Mouse (Mus musculus) embryonic stem cell, embryonic (primary cell): ENCODE results near the gene Mllt3.

ENCODE experiments used
- CTCF ChIA-PET, 4 experiments: fragments of 300-600 bp in 2 of 4; fragments of 350-600 bp in 2 of 4; sonication (Branson Sonifier 250); formaldehyde crosslinking; loops; one replicate each; lab custom pipeline; 2022; ENCODE audit warnings: inconsistent platforms in 2 of 4; lab: Charles Lee
- POLR2A ChIA-PET, 4 experiments: fragments of 300-600 bp in 2 of 4; fragments of 350-600 bp in 2 of 4; sonication (Branson Sonifier 250); formaldehyde crosslinking; loops; one replicate each; lab custom pipeline; 2022; ENCODE audit warnings: antibody characterized with exemption in 4 of 4, inconsistent platforms in 1 of 4; lab: Charles Lee

Mllt3 gene

DNA sequence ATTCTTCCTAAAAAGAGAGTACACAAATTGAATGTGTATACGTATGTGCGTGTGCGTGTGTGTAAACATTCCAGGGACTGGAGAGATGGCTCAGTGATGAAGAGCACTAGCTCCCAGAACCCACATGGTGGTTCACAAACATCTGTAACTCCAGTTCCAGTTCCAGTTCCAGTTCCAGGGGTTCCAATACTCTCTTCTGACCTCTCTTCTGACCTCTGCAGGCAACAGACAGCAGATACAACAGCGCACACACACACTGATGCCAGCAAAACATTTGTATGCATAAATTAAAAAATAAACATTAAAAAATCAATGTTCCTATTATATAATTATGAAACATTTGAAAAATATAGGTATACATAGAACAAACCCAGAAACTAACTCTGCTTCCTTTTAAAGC is 258.6 kb downstream of the Mllt3 start:
- POLR2A ChIA-PET = no interaction called here
- CTCF ChIA-PET = interaction anchor here in 2 of 4 experiments (0.6 to 2.5 kb wide), 3 partner anchors 248 to 407 kb away, joined by 3 to 9 read pairs (median 6); no protein-coding TSS in a partner anchor

DNA sequence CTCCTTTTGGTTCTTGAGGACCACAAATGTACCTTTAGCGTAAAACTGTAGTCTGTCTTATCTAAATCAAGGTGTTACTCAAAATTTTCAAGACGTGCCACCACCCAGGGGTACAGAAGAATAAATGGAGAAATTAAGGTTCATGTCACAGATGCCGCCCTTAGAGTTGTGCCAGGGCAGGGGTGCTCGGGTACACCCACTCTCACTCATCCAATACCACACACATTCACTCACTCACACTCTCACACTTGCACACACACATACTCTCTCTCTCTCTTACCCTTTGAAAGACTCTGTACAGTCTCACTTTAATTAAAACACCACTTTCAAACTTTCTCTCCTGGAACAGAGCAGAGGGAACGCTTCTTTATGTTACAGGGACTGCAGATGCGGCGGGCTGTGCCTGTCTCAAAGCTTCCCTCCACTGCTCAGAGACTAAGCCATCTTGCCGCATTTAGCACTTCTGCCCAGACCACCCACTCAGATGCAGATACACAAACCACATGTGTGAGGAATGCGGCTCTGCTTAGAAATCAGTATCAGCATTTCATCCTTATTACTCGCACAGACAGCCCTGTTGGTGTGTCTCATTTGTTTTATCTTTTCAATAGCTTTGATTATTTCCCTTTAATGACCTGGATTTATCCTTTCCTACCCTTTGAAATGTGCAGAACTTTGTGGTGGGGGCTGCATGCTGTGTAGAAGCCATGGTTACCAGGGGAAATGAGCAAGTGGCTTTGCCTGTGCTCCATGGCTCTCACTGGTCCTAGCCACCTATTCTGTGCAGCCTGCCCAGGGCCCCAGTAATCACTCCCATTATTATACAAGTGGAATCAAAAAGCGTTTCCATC is 265.2 kb downstream of the Mllt3 start:
- ChIA-PET CTCF (interaction anchor here in 1 of 4 experiments (0.5 kb wide), 1 partner anchor 1100 kb away, joined by 4 read pairs; no protein-coding TSS in a partner anchor), POLR2A (no interaction called here)

DNA sequence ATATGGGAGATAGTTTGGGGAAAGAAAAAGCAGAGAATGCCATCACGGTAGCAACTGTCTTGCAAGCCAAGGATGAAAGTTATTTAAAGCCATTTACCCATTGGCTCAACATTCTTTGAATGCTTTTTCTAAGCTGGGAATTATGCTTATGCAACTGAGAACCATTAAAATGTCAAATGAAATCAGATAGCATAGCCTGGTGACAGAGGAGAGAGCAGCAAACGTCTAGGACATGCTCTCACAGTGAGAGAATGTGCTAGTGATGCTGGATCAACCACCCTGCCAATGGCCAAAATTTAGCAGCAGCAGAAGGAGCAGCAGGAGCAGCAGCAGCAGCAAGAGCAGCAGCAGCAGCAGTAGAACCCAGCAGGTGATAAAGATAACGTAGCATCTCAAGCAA is 267.4 kb downstream of the Mllt3 start:
- ChIA-PET CTCF (no interaction called here), POLR2A (no interaction called here)

DNA sequence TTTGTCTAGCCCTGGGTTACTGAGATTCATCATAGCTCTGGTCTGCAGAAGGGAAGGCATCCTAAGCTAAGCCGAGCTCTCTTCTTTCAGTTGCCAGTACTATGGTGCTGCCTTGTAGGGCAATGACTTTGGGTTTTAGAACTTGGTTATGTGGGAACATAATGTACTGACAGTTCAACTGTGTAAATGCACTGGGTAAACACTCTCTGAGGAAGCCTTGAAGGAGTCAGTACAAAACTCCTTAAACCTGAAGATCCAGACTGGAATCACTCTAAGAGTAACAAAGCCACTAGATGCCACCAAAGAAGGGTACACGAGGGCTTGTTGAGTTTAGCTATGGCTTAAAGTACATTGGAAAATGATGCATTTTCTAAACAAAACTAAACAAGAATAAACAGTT is 272.1 kb downstream of the Mllt3 start:
- ChIA-PET POLR2A (no interaction called here), CTCF (no interaction called here)

DNA sequence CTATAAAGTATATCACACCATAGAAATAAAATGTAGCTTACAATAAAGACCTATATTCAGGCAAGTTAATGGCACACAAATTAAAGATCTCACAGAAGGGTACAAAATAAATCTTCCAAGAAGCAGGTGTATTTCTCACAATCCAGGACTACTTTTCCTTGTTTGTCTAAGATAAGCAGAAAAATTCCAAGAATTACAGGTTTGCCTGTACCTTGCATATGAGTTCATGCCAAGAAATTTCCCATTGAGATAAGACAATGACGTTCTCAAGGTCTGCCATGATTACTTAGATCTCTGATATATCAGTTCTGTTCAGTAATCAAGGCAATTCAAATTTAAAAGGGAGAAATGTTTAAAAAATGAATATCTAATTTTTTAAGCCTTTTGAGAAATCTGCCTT is 272.9 kb downstream of the Mllt3 start:
- POLR2A ChIA-PET = no interaction called here
- CTCF ChIA-PET = no interaction called here

- CTCF ChIA-PET = no interaction called here
- POLR2A ChIA-PET = no interaction called here
Measured at GRCm38 (mm10) chr4:87759625-87760024, 273.5 kb downstream of the Mllt3 start.

DNA sequence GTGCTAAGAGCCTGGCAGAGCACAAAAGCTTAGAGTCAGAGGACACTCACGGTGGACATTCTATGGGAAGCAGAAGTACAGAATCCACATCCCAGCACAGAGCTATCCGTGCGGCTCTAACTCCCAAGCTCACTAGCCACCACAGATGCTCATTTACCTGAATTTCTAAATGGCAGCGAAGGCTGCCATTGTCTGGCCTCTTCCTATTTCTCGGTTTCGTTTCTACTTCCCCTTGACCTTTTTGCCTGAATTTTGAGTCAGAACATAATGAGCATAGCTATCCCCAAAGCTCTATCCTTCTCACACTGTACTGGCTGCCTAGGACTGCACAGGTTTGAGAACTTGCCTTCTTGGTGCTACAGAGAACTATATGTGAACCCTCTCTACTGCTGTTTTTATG is 274.1 kb downstream of the Mllt3 start:
- ChIA-PET POLR2A (no interaction called here), CTCF (no interaction called here)

DNA sequence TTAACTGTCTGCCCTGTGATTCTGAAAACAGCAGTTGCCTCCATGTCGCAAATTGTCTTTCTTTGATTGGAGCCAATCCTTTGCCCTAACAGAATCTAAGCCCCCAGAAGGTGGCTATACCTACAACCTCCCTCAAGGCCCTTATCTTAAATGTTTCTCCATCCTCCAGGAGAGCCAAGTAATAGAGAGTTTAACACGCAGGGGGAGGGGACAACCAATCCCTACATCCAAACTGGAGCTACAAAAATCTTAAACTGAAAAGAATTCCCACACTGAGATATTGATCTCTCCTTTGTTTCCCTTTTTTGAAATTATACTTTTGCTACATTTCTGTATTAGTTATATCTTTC is 281.7 kb downstream of the Mllt3 start:
- POLR2A ChIA-PET = no interaction called here
- CTCF ChIA-PET = no interaction called here

- POLR2A ChIA-PET = no interaction called here
- CTCF ChIA-PET = no interaction called here
Measured at GRCm38 (mm10) chr4:87750856-87751514, 282.2 kb downstream of the Mllt3 start.

- ChIA-PET POLR2A (no interaction called here), CTCF (interaction anchor here (0.7 kb wide), 4 partner anchors 277 to 844 kb away, joined by 3 to 5 read pairs (median 4); no protein-coding TSS in a partner anchor)
Measured at GRCm38 (mm10) chr4:87749532-87750234, 283.5 kb downstream of the Mllt3 start.

- CTCF ChIA-PET = no interaction called here
Measured at GRCm38 (mm10) chr4:87745016-87745645, 288.0 kb downstream of the Mllt3 start.

DNA sequence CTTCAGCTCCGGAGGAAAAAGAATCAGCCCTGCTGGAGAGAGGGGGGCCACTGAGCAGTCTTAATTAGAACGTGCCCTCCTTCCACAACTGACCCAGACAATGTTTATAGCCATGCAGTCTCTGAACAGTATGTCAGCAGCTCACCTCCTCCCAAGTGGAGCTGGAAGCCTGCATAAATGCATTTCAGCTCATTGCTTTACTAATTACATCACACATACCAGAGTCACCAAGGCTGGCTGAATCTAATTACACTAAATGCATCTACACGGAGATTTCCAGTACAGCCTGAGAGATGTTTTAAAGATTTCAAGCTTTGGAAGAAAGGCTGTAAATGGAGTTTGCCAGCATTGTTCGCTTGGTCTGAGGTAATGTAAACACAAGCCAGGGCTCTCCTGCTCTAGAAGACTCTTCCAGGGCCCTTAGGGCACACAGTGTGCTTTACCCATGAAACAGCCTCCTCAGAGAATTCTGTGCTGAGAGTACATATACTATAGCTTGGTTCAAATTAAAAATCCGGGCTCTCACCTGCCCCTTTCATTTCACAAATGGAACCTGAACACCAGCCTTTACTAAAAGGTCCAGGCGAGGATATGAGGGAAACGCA is 293.5 kb downstream of the Mllt3 start:
- ChIA-PET CTCF (no interaction called here), POLR2A (no interaction called here)

More at GRCm38 (mm10) chr4:87745016-87745645, 288.0 kb downstream of the Mllt3 start:
- POLR2A ChIA-PET = no interaction called here

DNA sequence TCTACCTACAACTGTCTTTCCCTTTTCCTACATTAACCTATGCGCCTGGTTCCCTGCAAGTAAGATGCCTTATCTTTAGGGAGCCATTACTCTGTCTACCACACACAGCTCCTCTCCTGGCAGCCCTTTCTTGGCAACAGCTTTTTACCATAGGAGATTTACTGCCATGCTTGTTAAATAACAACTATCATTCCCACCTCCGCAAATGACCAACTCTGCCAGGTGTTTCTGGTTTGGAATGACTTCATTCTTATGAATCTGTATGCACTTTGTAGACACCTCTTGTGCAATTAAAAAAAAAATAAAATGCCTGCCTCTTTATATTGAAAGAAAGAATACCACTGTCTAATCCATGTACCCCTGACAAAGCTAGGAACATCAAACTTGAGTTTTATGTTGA is 294.1 kb downstream of the Mllt3 start:
- ChIA-PET CTCF (no interaction called here), POLR2A (no interaction called here)

- POLR2A ChIA-PET = no interaction called here
- CTCF ChIA-PET = no interaction called here
Measured at GRCm38 (mm10) chr4:87737201-87737806, 295.9 kb downstream of the Mllt3 start.

- ChIA-PET CTCF (no interaction called here), POLR2A (no interaction called here)
Measured at GRCm38 (mm10) chr4:87736779-87737178, 296.4 kb downstream of the Mllt3 start.

DNA sequence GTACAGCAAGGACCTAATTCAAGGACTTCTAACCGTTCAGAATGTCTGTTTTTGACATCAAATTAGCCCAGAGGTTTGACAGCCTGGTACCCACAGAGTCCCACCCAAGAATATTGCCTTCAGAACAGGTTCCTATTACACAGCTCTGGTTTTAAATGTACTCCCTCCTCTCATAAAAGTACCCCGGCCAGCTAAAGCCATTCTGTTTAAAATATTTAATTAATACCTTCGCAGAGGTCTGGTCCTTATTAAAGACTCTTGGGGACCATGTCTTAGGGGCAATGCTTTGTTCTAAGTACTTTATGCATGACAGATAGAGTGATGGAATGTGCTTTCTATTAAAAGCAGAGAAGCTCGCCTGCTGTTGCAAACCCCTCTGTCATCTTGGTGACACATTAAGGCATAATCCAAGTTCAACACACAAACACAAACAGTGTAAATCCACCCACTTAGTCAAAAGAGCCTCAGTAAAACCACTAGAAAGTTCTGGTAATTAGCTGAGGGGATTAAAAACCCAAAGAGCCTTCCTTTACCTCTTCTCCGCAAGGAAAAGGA is 302.0 kb downstream of the Mllt3 start:
- ChIA-PET POLR2A (no interaction called here), CTCF (no interaction called here)

- ChIA-PET POLR2A (no interaction called here), CTCF (interaction anchor here in 2 of 4 experiments (0.6 kb wide), 2 partner anchors 459 to 1663 kb away, joined by 3 to 4 read pairs; no protein-coding TSS in a partner anchor)
Measured at GRCm38 (mm10) chr4:87728581-87728980, 304.6 kb downstream of the Mllt3 start.

DNA sequence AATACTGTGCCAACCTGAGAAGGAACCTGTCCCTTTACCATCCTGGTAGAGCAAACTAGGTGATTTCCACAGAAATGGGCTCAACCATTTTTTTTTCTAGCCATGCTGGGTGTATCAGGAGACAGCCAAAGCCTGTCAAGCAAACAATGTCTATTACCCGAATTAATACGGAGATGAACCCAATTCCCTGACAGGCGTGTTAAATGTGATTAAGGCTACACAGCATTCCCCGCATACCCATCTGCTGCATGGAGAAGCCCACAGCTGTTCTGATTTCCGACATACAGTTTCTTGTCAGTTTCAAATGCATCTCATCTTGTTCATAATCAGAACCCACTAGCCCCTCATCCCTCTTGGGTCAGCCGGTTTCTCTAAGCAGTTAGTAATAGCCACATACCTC is 309.7 kb downstream of the Mllt3 start:
- ChIA-PET POLR2A (no interaction called here), CTCF (no interaction called here)
